Mouse (Mus musculus): Measurements from ENCODE around the gene Myo1d. TPM values are rescaled to one million over a fixed set of nuclear protein-coding genes. Genes with fewer than 3 reads are reported as not detected.

Gene Myo1d
- polyA plus RNA-seq, 1 experiment from 2014 or later, result 1.4 TPM

GRCm38 (mm10) chr11:80799979-80800378 lies 20.2 kb upstream of the Myo1d start:
- Histone ChIP-seq H3K4me2 (no peak overlapping the region), H3K4me1 (no peaks in the 10 kb centered on the region), H3K27me3 (0 out of 2 replicates have a peak, but pooled peaks cover 3% of the 10 kb centered on the region), H3K27ac (no peak overlapping the region), H3K36me3 (ENCODE audit: poor library complexity, severe bottlenecking) (no peaks in the 10 kb centered on the region), H3K4me3 (no peak overlapping the region), H3K9ac (no peak overlapping the region), H3K9me3 (replicated peaks) (no peaks in the 10 kb centered on the region)
- WGBS, result 38% methylated on average over 3 of the region's 3 CpGs
- no peak for ATAC-seq

DNA sequence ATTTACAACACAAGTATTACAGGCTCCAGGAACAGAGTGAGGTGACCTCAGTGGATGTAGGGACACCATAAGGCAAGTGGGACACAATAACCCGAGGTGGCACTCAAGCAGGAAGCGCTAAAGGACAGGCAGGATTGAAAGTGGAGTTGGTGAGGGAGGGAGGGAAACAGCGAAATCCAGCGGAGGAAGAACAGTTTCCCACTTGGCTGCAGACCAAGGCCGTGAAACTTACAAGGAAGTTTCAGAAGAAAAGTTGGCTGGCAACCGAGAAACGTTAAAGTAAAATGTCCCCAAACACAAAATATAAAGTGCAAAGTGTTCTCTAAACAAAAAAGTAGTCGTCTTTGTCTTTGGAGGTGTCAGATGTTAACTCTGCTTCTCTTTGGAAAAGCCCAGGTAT lies 15.6 kb upstream of the Myo1d start:
- H3K36me3 ChIP-seq (ENCODE audit: poor library complexity, severe bottlenecking), result no peaks in the 10 kb centered on the region
- no peaks in the 10 kb centered on the region for H3K4me1 ChIP-seq
- no peak overlapping the region for H3K27ac ChIP-seq
- H3K9ac ChIP-seq, result no peak overlapping the region
- no peak for ATAC-seq
- H3K27me3 ChIP-seq, result no peaks in the 10 kb centered on the region
- WGBS, result 83% methylated on average over 8 of the region's 8 CpGs
- H3K9me3 ChIP-seq (replicated peaks), result no peaks in the 10 kb centered on the region
- no peak overlapping the region for H3K4me3 ChIP-seq
- H3K4me2 ChIP-seq, result no peak overlapping the region

DNA sequence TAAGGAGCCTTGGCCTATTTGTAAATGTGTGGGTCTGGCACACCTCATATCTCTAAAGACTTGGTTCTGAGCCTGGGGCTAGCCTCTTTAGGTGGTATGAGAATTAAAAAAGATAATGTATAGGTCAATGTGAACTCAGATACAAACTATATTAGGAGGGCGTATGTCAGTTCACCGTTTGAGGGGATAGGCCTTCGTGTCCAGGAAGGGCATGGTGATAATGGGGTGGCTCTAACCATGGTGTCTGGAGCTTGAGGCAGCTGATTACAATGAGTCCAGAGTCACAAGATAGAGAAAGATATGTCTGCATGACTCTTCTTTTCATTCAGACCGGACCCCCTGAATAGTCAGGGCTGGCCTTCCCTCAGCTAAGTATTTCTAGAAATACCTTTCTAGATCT lies 14.5 kb upstream of the Myo1d start:
- H3K4me2 ChIP-seq, result no peak overlapping the region
- no peak overlapping the region for H3K9ac ChIP-seq
- 87% methylated on average over 4 of the region's 4 CpGs for WGBS
- H3K4me3 ChIP-seq, result no peak overlapping the region
- no peaks in the 10 kb centered on the region for H3K27me3 ChIP-seq
- ATAC-seq, result no peak
- no peaks in the 10 kb centered on the region for H3K9me3 ChIP-seq (replicated peaks)
- no peak overlapping the region for H3K27ac ChIP-seq
- no peaks in the 10 kb centered on the region for H3K4me1 ChIP-seq
- no peaks in the 10 kb centered on the region for H3K36me3 ChIP-seq (ENCODE audit: poor library complexity, severe bottlenecking)

DNA sequence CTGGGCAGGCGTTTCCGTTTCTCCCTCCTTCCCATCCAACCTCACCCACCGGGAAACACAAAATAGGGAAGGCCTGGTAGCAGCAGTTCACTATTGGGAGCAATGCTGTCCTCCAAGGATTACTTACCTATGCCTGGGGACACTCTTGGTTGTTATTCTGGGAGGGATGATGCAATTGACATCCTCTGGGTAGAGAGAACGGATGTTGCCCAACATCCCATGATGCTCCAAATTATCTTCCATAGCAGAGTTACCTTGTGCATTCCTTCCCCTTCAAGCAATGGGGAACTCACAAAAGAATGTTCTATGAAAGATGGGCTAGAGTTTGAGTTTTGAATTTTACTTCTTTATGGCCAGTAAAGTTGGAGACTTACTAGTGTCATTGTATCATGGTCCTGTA lies 13.6 kb upstream of the Myo1d start:
- ATAC-seq, result no peak
- no peak overlapping the region for H3K27ac ChIP-seq
- WGBS, result 92% methylated on average over 4 of the region's 4 CpGs

DNA sequence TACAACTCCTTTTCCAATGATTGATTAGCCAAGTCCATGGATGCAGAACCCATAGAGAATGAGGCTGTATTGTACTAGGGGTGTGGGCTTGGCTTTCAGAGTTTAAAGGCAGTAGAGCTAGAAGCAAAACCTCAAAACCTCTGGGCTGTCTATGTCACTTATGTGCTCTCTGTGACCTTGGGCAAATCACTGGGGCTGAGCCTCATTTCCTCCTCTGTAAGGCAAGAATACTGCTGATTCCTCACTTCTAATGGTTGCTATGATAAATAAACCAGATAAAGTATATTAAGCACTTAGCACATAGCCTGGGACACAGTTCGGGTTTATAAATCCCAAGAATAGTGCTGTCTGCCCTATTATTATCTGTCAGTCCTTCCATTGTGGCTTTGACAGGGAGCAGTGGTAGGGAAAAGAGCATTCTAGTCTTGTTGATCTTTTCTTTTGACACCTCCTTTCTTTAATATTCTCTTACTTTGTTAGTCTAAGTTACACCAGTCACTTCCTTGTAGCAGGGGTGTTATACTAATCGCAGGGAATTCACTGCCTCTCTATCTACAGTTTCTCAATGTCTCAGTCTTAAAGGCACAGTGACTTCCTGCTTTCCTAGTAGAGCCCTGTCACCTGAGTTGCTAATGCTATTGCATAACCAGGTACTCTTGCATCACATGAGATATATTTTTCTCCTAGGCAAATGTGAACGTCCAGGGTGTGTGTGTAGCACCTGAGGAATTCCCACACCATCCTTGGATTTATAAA lies 12.0 kb upstream of the Myo1d start:
- no peaks in the 10 kb centered on the region for H3K4me1 ChIP-seq
- H3K4me2 ChIP-seq, result no peak overlapping the region
- no peak overlapping the region for H3K4me3 ChIP-seq
- no peak overlapping the region for H3K9ac ChIP-seq
- no peaks in the 10 kb centered on the region for H3K36me3 ChIP-seq (ENCODE audit: poor library complexity, severe bottlenecking)
- no peak for ATAC-seq
- 76% methylated on average over 3 of the region's 3 CpGs for WGBS
- no peaks in the 10 kb centered on the region for H3K27me3 ChIP-seq
- no peak overlapping the region for H3K27ac ChIP-seq
- H3K9me3 ChIP-seq (replicated peaks), result no peaks in the 10 kb centered on the region

More for the DNA sequence above, 13.6 kb upstream of the Myo1d start:
- Histone ChIP-seq H3K9ac (no peak overlapping the region), H3K36me3 (ENCODE audit: poor library complexity, severe bottlenecking) (no peaks in the 10 kb centered on the region), H3K9me3 (replicated peaks) (no peaks in the 10 kb centered on the region), H3K4me1 (no peaks in the 10 kb centered on the region), H3K4me2 (no peak overlapping the region), H3K4me3 (no peak overlapping the region), H3K27me3 (no peaks in the 10 kb centered on the region)

DNA sequence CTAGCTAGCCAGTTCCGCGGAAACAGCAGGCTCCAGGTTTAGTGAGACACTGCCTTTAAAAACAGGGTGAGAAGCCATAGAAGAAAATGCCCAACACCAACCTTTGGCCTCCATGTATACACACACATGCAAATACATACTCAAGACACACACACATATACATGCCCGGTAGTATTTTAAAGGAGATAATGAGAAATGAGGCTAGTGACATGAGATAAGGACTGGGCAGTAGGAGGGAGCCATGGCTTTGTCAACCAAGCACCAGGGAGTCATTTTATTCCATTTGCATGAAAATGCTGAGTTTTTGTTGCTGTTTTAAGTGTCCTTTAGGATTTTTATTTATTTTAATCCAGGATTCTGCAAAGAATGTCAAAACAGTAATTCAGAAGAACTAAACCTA lies 10.6 kb upstream of the Myo1d start:
- Histone ChIP-seq H3K27ac (no peak overlapping the region), H3K9ac (no peak overlapping the region), H3K4me3 (no peak overlapping the region), H3K36me3 (ENCODE audit: poor library complexity, severe bottlenecking) (no peaks in the 10 kb centered on the region), H3K4me2 (no peak overlapping the region), H3K4me1 (no peaks in the 10 kb centered on the region), H3K27me3 (no peaks in the 10 kb centered on the region), H3K9me3 (replicated peaks) (no peaks in the 10 kb centered on the region)
- 62% methylated on average over 3 of the region's 3 CpGs for WGBS
- no peak for ATAC-seq

- WGBS, result 68% methylated on average over 7 of the region's 7 CpGs
- ATAC-seq, result no peak
- H3K9ac ChIP-seq, result no peak overlapping the region
- H3K4me2 ChIP-seq, result no peak overlapping the region
- H3K36me3 ChIP-seq (ENCODE audit: poor library complexity, severe bottlenecking), result no peaks in the 10 kb centered on the region
- no peaks in the 10 kb centered on the region for H3K4me1 ChIP-seq
- H3K9me3 ChIP-seq (replicated peaks), result no peaks in the 10 kb centered on the region
- no peak overlapping the region for H3K4me3 ChIP-seq
- H3K27ac ChIP-seq, result no peak overlapping the region
- no peaks in the 10 kb centered on the region for H3K27me3 ChIP-seq
Measured at GRCm38 (mm10) chr11:80789647-80790240, 9.9 kb upstream of the Myo1d start.

DNA sequence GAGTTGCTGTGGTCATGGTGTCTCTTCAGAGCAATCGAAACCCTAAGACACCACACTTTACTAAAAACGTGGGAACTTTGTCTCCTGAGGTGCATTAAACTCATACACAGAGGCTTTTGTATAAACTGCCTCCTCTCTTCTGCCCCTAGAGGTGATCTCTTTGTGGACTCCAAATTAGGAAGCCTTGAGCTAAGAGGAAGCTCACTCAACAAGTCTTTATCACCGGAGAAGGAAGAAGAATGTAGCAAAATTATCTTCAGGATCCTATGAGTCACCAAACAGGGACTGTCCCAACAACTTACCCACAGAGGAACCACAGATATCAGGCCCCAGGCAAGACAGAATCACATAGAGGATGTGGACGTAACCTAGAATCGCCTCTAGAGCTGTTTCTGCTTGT lies 5.8 kb upstream of the Myo1d start:
- 0 out of 2 replicates have a peak, but pooled peaks cover 4% of the 10 kb centered on the region for H3K4me1 ChIP-seq
- H3K27me3 ChIP-seq, result no peaks in the 10 kb centered on the region
- no peak overlapping the region for H3K9ac ChIP-seq
- H3K36me3 ChIP-seq (ENCODE audit: poor library complexity, severe bottlenecking), result no peaks in the 10 kb centered on the region
- no peaks in the 10 kb centered on the region for H3K9me3 ChIP-seq (replicated peaks)
- no peak for ATAC-seq
- H3K4me3 ChIP-seq, result no peak overlapping the region
- H3K27ac ChIP-seq, result no peak overlapping the region
- H3K4me2 ChIP-seq, result no peak overlapping the region
- WGBS, result 86% methylated on average over 5 of the region's 5 CpGs

GRCm38 (mm10) chr11:80784294-80784743 lies 4.5 kb upstream of the Myo1d start:
- Histone ChIP-seq H3K9me3 (replicated peaks) (no peaks in the 10 kb centered on the region), H3K36me3 (ENCODE audit: poor library complexity, severe bottlenecking) (no peaks in the 10 kb centered on the region), H3K27ac (no peak overlapping the region), H3K4me2 (no peak overlapping the region), H3K4me1 (peaks cover 12% of the 10 kb centered on the region), H3K9ac (no peak overlapping the region), H3K4me3 (no peak overlapping the region), H3K27me3 (peaks cover 3% of the 10 kb centered on the region)
- no peak for ATAC-seq
- 64% methylated on average over 3 of the region's 3 CpGs for WGBS

DNA sequence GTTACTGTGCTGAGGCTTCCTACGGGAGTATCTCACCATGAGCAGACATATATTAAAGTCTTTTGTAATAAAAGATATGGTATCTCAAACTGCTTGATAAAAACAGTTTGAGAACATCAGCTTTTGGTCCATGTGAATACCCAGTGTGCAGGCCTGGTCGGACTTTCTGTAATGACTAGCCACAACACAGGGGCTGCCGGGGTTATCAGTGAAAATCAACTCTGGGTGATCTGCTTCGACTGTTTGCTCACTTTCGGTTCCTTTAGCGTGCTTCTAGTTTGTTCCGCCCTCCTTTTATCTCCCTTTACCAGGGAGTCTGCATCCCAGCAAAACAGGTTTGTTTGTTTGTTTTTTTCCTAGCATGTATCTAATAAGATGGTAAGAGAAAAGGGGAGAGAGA lies 3.6 kb upstream of the Myo1d start:
- H3K27me3 ChIP-seq, result peaks cover 10% of the 10 kb centered on the region
- no peak overlapping the region for H3K4me3 ChIP-seq
- peaks cover 17% of the 10 kb centered on the region for H3K4me1 ChIP-seq
- no peak for ATAC-seq
- no peak overlapping the region for H3K4me2 ChIP-seq
- H3K27ac ChIP-seq, result no peak overlapping the region
- H3K9ac ChIP-seq, result no peak overlapping the region
- WGBS, result 91% methylated on average over 7 of the region's 7 CpGs
- no peaks in the 10 kb centered on the region for H3K9me3 ChIP-seq (replicated peaks)
- H3K36me3 ChIP-seq (ENCODE audit: poor library complexity, severe bottlenecking), result no peaks in the 10 kb centered on the region

- Histone ChIP-seq H3K27me3 (peaks cover 16% of the 10 kb centered on the region), H3K4me1 (peaks cover 17% of the 10 kb centered on the region), H3K9ac (no peak overlapping the region), H3K9me3 (replicated peaks) (no peaks in the 10 kb centered on the region), H3K36me3 (ENCODE audit: poor library complexity, severe bottlenecking) (no peaks in the 10 kb centered on the region), H3K4me3 (no peak overlapping the region), H3K27ac (no peak overlapping the region), H3K4me2 (no peak overlapping the region)
- 84% methylated on average over 2 of the region's 2 CpGs for WGBS
- ATAC-seq, result no peak
Measured at GRCm38 (mm10) chr11:80781535-80781934, 1.7 kb upstream of the Myo1d start.

GRCm38 (mm10) chr11:80778916-80779526 lies 804 bp downstream of the Myo1d start:
- Histone ChIP-seq H3K27me3 (peaks cover 16% of the 10 kb centered on the region), H3K9ac (peak overlapping the region; percentile 54), H3K4me2 (peak overlapping the region; percentile 74), H3K36me3 (ENCODE audit: poor library complexity, severe bottlenecking) (no peaks in the 10 kb centered on the region), H3K4me1 (peaks cover 13% of the 10 kb centered on the region), H3K4me3 (peak overlapping the region; percentile 56), H3K9me3 (replicated peaks) (no peaks in the 10 kb centered on the region), H3K27ac (no peak overlapping the region)
- ATAC-seq, result no peak; the same call in 1 of the 2 replicates
- 4% methylated on average over 18 of the region's 18 CpGs for WGBS

Measured in forebrain, embryonic 13.5 days (tissue).